29 mouse cellular contexts compared by ENCODE assay signal in genomic region chr12:36849086-36849485, GRCm38 (mm10).
"Had no signal": no experiment of that assay in that cellular context is flagged by ENCODE, and none has a peak within 500 bp of the region (broad histone marks: within the 10 kb centered on the region; RNA-seq: fewer than 3 reads in every experiment).

No protein-coding gene starts in this region.

- H3K4me1 ChIP-seq: heart, embryonic 10.5 days; heart, embryonic 13.5 days; heart, embryonic 15.5 days; hindbrain, embryonic 10.5 days; hindbrain, embryonic 12.5 days; intestine, embryonic 15.5 days; limb, embryonic 10.5 days; limb, embryonic 12.5 days; liver, embryonic 13.5 days; liver, embryonic 15.5 days had no signal

- H3K4me3 ChIP-seq: gastrocnemius, adult 2 months; heart, embryonic 10.5 days; heart, embryonic 13.5 days; heart, embryonic 15.5 days; hindbrain, embryonic 10.5 days; hindbrain, embryonic 12.5 days; intestine, embryonic 15.5 days; layer of hippocampus, adult 2 months; left cerebral cortex, adult 2 months; limb, embryonic 10.5 days; limb, embryonic 12.5 days; liver, embryonic 13.5 days; liver, embryonic 15.5 days had no signal

- H3K9ac ChIP-seq: heart, embryonic 13.5 days; heart, embryonic 15.5 days; hindbrain, embryonic 12.5 days; hindbrain, embryonic 14.5 days; intestine, embryonic 15.5 days; limb, embryonic 12.5 days; liver, embryonic 13.5 days; liver, embryonic 15.5 days had no signal

- H3K27me3 ChIP-seq: heart, embryonic 13.5 days; heart, embryonic 15.5 days; hindbrain, embryonic 12.5 days; intestine, embryonic 15.5 days; limb, embryonic 12.5 days; liver, embryonic 13.5 days; liver, embryonic 15.5 days had no signal

- H3K36me3 ChIP-seq: heart, embryonic 10.5 days; heart, embryonic 13.5 days; heart, embryonic 15.5 days; hindbrain, embryonic 10.5 days; hindbrain, embryonic 12.5 days; intestine, embryonic 15.5 days; limb, embryonic 10.5 days; limb, embryonic 12.5 days; liver, embryonic 13.5 days; liver, embryonic 15.5 days had no signal

- DNase-seq: gastrocnemius, adult 2 months; gastrocnemius, postnatal 10 days; gastrocnemius, postnatal 25 days; heart, adult 18-20 months; heart, postnatal 14 days; heart, postnatal 4 days; kidney, adult 18-20 months; kidney, adult 8-10 months; kidney, postnatal 10 days; kidney, postnatal 25 days; kidney, postnatal 4 days; liver; liver, embryonic 13.5 days had no signal

- H3K9me3 ChIP-seq: heart, embryonic 10.5 days; heart, embryonic 13.5 days; heart, embryonic 15.5 days; hindbrain, embryonic 10.5 days; hindbrain, embryonic 12.5 days; intestine, embryonic 15.5 days; limb, embryonic 10.5 days; limb, embryonic 12.5 days; liver, embryonic 13.5 days; liver, embryonic 15.5 days had no signal

- ATAC-seq: hindbrain, embryonic 16.5 days; inflammation-experienced regulatory T-cells, adult 6 months; intestine, embryonic 15.5 days; intestine, postnatal 0 days had no signal

- H3K27ac ChIP-seq: gastrocnemius, adult 2 months; heart, embryonic 10.5 days; heart, embryonic 13.5 days; heart, embryonic 15.5 days; hindbrain, embryonic 10.5 days; hindbrain, embryonic 12.5 days; hindbrain, embryonic 14.5 days; intestine, embryonic 15.5 days; layer of hippocampus, adult 2 months; left cerebral cortex, adult 2 months; limb, embryonic 10.5 days; limb, embryonic 12.5 days; liver, embryonic 13.5 days; liver, embryonic 15.5 days had no signal

- H3K4me2 ChIP-seq: heart, embryonic 13.5 days; heart, embryonic 15.5 days; hindbrain, embryonic 12.5 days; hindbrain, embryonic 14.5 days; intestine, embryonic 15.5 days; limb, embryonic 12.5 days; liver, embryonic 11.5 days; liver, embryonic 13.5 days; liver, embryonic 15.5 days had no signal
